Mouse (Mus musculus) ES-CJ7 (cell line): ENCODE data around the gene Nutf2-ps1.
A peak's percentile ranks its signal among the peaks of the same experiment; 100 is the strongest.
"Not testable (repeated sequence)": the region's sequence is repeated elsewhere in the genome, so short reads cannot be mapped to it uniquely, and the experiment has no call there.

Source experiments
- DNase-seq: peaks from one replicate; pipeline ENCODE4 v3.0.0; 2011; ENCODE audit warnings: low read depth, low spot score

Gene Nutf2-ps1

GRCm38 (mm10) chr19:53588968-53589367, at the start of gene Nutf2-ps1:
TSS of gene Nutf2-ps1 (minus strand) at chr19:53589068.
- not testable (repeated sequence) for DNase-seq

GRCm38 (mm10) chr19:53638041-53638440, 49.2 kb upstream of the Nutf2-ps1 start:
- peak; percentile 61 for DNase-seq

GRCm38 (mm10) chr19:53621681-53622080, 32.8 kb upstream of the Nutf2-ps1 start:
- no peak for DNase-seq

GRCm38 (mm10) chr19:53608921-53609320, 20.1 kb upstream of the Nutf2-ps1 start:
- DNase-seq: peak; percentile 27

GRCm38 (mm10) chr19:53601363-53601655, 12.4 kb upstream of the Nutf2-ps1 start:
- no peak for DNase-seq

- DNase-seq: peak; percentile 54
Measured at GRCm38 (mm10) chr19:53600549-53601362, 11.9 kb upstream of the Nutf2-ps1 start.

- peak; percentile 99 for DNase-seq
Measured at GRCm38 (mm10) chr19:53599757-53600539, 11.1 kb upstream of the Nutf2-ps1 start, which contains the start of gene Smc3. TSS of gene Smc3 (plus strand) at chr19:53600398.

- DNase-seq: peak; percentile 87
Measured at GRCm38 (mm10) chr19:53596723-53597474, 8.0 kb upstream of the Nutf2-ps1 start.

- DNase-seq: not testable (repeated sequence)
Measured at GRCm38 (mm10) chr19:53587686-53588085, 1.2 kb downstream of the Nutf2-ps1 start.

GRCm38 (mm10) chr19:53580271-53580670, 8.6 kb downstream of the Nutf2-ps1 start:
- DNase-seq: not testable (repeated sequence)

- peak; percentile 83 for DNase-seq
Measured at GRCm38 (mm10) chr19:53578597-53579252, 10.1 kb downstream of the Nutf2-ps1 start.

- no peak for DNase-seq
Measured at GRCm38 (mm10) chr19:53577025-53577800, 11.7 kb downstream of the Nutf2-ps1 start.

GRCm38 (mm10) chr19:53576061-53576460, 12.8 kb downstream of the Nutf2-ps1 start:
- no peak for DNase-seq

GRCm38 (mm10) chr19:53575296-53576010, 13.4 kb downstream of the Nutf2-ps1 start:
- peak; percentile 34 for DNase-seq

- no peak for DNase-seq
Measured at GRCm38 (mm10) chr19:53574546-53574945, 14.3 kb downstream of the Nutf2-ps1 start.

GRCm38 (mm10) chr19:53574131-53574530, 14.7 kb downstream of the Nutf2-ps1 start:
- no peak for DNase-seq

GRCm38 (mm10) chr19:53573151-53573550, 15.7 kb downstream of the Nutf2-ps1 start:
- no peak for DNase-seq

GRCm38 (mm10) chr19:53572607-53573006, 16.3 kb downstream of the Nutf2-ps1 start:
- no peak for DNase-seq

GRCm38 (mm10) chr19:53571501-53572428, 17.1 kb downstream of the Nutf2-ps1 start:
- DNase-seq: no peak
